Mouse (Mus musculus) layer of hippocampus, postnatal 14 days (tissue): ENCODE results near the gene Cenpb. TPM values are rescaled to one million over a fixed set of nuclear protein-coding genes. Genes with fewer than 3 reads are reported as not detected.

Experiments used
- DNase-seq, 2 experiments: peaks; one replicate each; pipeline ENCODE4 v3.0.0; 2021 to 2022; ENCODE audit warnings: low spot score in 2 of 2, mixed read lengths in 1 of 2
- total RNA-seq, 2 experiments: library from RNA; stranded (reverse); gene quantifications; 2 replicates each; pipeline ENCODE4 v1.2.3; 2021

Cenpb gene
- total RNA-seq, 2 experiments from 2014 or later, result 102 to 109 TPM

DNA sequence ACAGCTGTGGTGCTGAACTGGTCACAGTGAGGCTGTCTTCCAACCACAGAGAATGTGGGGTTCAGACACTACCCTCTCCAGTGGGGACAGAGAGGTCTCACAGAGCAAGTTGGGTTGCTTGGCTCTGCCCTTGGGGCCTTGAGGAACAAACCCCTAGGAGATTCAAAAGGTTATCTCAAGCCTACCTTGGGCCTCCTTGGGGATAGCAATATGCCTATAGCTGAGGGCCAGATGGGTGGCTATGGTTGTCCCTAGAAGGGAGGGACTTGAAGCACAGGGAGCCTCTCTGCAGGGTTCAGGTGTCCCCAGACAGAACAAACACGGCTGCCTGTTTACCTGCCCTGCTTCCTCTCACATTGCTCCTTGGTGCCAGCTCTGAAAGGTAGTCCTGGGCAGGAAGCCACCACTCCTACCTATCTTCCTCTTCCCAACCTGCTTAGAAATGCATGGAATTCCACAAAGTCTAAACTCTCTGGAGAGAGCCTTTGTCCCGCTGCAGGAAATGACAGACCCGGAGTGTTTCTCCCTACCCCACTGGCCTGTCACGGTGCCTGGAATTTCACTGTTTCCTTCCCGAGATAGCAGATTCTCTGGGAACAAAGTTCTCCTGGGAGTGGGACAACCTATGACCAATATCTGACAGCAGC is 39.9 kb downstream of the Cenpb start:
- no peak for DNase-seq

DNA sequence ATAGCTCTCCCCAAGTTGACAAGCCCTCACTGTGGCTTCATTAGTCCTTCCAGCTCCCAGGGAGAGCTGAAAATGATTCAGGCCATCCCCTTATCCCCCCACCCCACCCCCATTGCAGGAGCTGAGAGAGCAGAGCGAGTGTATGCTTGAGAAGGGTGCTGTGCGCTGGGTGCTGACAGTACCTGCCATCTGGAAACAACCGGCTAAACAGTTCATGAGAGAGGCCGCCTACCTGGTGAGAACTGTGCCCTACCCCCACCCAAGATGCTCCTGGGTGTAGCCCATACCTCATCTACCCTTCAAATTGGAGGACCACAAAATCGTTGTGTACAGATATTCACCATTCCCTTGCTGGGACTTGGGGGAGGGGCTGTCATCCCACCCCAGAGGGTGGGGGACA is 40.6 kb downstream of the Cenpb start:
- DNase-seq, result no peak

DNA sequence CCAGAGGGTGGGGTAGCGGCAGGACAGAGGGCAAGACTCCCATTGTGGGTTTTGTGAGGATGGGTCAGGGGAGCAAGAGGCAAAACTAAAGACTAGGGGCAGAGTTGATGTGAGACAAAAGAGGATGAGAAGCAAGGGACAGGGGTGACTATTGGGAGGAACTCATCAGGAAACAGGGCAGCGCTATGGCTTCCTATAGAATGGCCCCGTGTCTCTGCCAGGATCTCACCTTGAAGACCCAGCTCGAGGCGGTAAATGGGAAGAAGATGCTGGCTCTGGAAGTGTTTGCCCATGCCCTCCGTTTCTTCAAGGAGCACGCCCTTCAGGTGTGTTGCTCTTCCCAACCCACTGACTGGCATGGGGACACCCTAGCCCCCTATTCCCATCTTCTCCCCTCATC is 41.1 kb downstream of the Cenpb start:
- no peak for DNase-seq

DNA sequence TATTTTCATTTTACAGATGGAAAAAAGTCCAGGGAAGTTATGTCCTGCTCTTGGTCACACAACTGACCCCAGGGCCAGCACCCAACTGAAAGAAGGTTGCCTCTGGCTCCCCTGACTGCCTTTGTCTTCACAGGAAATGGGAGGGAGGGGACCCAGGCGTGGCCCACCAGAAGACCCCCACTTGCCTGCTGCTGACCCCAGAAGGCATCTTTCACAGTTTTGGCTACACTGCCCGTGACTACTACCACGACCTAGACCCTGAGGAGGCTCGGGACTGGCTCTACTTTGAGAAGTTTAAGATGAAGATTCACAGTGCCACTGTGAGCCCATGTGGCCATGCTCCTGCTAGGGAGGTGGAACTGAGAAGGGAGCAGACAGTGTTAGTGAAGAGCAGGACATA is 41.6 kb downstream of the Cenpb start:
- DNase-seq, result no peak

DNA sequence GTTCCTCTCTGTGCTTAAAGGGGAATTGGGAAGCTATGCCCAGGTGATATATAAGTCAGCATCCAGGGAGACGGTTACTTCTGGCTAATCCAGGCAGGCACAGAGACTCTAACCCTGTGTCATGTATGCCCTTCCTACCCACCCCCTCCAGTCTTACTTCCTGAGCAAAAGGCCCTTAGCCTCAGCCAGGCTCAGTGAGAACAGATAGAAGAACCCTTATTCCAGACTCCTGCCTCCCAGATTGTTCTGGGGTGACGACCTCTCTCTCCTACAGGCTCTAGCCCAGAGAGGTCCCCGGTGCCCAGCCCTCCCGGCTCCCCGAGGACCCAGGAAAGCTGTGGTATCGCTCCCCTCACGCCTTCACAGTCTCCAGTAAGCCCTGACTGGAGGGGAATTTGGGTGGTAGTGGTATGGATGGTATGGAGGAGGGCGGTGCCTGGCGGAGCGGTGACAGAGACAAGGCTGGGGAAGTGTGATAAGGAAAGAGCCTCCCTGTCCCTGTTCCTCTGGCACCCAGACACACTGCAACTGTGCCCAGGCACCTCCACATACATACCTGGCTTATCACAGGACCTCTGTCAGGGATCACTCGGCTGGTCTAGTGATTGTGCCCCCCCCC is 44.2 kb downstream of the Cenpb start:
- no peak for DNase-seq

DNA sequence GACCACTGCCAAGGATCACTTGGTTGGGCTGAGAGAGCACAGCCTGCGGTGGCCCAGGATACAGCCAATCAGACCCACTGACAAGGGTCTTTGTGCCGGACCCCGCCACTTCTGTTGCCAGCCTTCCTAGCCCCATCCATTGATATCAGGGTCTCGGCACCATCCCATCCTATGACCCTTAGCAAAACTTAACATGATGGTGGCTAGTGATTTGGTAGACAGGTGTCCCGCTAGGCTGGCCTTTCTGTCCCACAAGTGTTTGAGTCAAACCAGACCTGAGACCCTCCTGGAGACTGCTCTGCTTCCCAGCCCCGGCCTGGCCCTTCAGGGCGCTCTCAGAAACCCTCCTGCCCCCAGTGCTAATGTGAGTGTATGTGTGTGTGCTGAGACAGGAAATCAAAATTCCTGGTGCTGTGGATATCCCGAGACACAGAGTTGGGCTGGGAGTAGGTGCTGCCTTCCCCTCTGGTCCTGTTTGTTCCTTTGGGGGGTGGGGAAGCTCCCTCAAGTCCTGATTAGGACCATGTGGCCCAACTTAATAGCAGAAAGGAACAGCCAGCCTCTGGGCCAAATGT is 45.0 kb downstream of the Cenpb start:
- DNase-seq, result no peak

DNA sequence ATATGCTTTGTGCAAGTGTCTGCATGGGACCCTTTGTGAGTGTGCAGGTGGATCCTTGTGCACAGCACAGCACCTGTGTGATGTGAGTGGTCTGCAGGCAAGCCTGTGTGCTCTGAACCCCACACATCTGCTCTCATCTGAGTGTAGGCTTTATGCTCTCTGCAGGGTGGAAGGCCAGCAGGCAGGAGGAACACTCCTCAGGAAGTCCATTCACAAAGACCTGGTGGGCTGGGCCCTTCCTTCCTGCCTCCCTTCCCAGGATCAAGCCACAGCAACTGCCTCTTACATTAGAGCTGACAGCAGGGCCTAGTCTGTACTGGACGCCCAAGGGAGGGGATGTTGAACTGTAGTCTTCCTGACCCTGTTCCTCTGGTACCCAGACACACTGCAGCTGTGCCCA is 45.5 kb downstream of the Cenpb start:
- DNase-seq, result no peak

DNA sequence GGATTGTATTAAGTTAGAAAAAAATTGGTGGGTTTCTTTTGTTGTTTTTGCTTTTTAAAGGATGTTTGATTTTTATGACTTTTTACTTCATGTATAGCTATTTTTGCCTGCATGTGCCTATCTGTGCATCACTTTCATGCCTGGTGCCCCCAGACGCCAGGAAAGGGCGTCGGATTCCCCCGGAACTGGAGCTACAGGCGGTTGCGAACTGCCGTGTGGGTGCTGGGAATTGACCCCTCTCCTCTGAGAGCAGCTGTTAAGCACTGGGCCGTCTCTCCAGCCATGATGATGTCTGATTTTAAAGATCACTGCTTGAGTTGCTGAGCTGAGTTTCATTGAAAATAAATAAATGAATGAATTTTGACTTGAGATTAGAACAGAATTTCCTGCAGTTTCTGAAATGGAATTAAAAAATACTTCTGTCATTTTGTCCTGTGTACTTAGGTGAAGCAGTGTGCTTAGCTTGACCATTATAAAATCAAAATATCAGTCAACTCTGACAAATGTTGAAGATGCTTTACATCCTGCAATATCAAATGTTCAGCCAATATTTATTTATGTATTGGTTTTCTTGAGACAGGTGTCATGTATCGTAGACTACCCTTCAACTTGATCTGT is 46.8 kb downstream of the Cenpb start, which contains the start of gene Gm11037:
Gm11037 (plus strand) TSS at position 568 of the 618 bp plus-strand sequence.
- no peak for DNase-seq

DNA sequence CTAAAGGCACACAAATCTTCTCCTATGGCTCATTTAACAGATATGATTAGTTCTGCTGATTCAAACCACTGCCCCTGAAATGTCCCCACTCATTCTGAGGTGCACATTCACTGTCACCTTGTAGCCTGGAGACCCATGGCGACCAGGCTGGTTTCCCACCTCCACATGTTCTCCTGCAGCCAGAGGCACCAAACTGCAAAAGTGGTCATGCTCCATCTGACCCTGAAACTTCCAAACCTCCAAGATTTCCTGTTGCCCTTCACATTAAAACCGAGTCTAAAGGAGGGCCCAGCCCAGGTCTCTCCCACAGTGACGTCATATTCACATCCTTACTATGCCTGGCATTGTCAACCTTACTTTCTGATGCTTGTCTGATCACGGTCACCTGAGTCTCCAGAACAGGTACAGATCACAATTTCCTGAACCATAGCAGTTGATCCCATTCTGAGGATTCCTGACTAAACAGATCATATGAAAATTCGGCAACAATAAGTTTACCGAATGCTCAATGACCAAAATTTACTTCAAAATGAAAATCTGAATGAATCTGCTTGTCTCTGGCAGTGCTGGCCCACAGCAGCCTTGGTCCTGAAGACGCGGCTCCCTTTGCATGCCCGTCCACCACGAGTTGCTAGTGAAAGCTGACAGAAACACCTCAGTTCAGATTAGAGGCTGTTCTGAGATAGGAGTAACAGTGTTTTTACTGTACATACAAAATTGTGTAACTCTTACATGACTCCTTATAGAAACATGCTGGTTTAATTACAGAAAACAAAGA is 47.6 kb downstream of the Cenpb start:
- no peak for DNase-seq

DNA sequence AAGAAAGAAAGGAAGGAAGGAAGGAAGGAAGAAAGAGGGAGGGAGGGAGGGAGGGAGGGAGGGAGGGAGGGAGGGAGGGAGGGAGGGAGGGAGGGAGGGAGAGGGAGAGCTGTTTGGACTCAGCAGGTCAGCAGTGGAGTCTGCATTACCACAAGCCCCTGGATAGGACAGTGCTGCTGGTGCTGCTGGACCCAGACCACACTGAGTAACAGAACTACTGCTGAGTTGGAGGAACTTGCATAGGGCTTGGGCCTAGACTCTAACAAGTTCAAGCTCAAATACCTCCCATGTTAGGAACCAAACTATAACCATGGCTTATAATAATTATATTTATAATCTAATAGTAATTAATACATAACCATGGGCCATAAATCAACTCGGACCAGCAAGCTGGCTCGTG is 49.0 kb downstream of the Cenpb start:
- DNase-seq, result no peak

DNA sequence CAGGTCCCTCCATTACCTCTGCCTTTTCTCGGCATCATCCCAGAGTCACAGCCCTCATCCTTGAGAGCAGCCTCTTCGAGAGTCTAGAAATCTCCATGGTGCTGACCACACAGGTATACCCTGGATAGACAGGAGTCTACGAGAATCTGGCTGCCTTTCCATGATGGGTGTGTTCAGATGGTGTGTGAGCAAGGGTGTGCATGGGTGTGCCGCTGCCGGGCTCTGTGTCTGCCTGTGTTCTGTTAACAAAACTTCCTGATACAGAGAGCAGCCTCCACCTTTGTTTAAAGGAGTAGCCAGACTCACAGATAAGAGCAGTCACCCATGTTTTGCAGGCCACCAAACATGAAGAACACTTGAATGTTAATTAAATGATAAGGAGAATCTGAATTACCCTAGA is 50.0 kb downstream of the Cenpb start:
- no peak for DNase-seq

DNA sequence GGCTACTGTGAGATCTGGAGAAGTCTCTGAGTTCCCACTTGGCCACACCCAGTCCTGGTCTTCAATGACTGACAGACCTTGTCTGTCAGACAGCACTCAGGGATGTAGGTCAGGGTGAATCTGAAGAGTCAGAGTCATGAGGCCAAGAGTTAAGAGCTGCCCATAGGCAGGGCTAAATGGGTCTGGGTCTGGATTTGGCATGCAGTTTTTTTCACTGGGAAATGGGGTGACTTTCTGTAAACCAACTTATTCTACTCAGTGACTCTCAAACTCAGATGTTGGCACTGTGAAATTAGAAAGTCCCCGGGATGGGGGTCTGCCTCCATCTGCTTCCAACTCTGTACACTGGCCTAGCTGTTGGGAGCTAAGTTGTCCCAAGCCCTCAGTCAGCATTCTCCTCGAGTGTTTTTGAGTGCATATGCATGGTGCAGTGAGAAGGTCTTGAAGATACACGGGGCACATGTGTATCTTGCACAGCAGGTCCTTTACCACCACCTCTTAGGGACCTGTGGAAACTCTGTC is 51.2 kb downstream of the Cenpb start:
- DNase-seq, result no peak

DNA sequence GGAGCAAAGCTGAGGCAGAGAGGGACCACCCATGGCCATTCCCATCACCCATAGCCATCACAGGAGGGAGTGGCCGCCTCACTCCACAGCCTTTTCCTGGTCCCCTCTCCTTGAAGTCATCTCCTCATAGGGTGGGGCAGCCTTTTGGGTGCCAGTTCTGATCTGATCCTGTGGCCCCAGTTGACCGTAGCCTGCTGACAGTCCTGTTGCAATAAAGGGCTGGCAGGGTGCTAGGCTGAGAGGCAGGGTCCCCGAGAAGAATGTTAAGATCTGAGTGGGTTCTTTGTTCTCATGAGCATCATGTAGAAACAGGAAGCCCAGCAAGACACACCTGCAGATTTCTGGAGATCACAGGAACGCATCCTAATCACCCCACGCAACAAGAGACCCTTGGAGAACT is 51.7 kb downstream of the Cenpb start:
- DNase-seq, result no peak

DNA sequence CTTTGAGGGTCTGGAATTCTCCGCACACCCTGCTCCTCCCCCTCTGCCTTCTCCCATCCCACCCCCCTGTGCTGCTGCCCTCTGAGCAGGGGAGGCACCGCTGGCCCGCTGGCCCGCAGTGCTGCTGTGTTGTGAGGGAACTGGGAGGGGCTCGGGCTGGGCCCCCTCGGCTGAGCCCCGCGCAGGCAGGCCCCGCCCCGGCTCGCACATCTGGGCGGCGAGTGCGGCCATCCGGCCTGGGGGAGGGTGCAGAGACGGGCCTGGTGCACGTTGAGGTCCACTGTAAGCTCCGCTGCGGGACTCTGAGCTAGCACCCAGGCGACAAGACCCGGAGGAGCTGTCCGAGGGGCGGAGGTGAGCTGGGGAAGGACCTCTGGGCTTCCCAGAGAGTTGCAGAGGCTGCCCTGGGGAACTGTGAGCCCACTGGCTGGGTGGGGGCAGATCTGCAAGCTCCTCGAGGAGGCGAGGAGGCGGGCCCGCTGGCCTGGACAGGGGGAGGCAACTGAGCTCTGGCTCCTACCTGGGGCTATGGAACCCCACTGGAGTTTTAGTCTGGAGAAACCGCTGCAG is 52.6 kb downstream of the Cenpb start, which contains the start of gene Hspa12b:
Hspa12b (plus strand) TSS at position 120 of the 570 bp plus-strand sequence.
- DNase-seq, result no peak

DNA sequence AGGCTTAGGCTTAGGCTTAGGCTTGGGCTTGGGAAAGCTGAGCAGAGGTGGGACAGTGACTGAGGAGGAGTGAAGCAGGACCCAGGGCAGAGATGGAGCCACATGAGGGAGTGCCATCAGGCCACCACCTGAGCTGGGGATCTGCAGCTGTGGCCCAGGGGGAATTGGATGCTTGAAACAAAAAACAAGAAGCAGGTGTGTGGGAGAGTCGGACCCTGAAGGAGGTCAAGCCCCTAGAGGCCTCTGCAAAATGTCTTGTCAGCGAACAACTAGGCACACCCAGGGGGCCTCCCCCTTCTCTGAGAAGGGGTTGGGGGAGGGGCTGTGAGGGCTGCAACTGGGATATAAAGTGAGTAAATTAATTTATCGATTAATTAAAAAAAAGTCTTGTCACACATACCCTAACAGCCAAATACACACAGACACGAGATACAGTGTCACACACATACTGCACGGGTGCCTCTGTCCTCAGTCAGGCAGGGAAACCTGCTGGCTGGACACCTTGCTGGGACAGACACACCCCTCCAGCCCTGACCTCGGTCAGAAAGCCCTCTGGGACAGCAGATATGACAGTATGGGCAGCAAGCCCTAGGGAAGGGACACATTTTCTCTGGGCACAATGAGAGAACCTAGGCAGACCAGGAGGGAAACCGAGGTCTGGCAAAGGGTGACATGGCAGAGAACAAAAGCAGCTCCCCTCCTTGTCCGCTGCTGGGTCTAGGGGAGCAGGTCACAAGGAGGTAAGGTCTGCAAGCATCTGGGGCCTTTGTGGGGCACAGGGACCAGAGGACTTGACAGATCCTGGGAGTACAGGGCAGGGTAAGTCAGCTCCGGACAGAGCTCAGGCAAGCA is 53.7 kb downstream of the Cenpb start:
- DNase-seq, result no peak

Other genes starting within 250 kb of the Cenpb start
- 10 to 100 TPM; 52.8 to 56.6 TPM for gene Gfra4, start 137.0 kb downstream of the Cenpb start, total RNA-seq
- gene Adam33, start 116.3 kb downstream of the Cenpb start, total RNA-seq, result under 1 TPM; 0.50 to 0.67 TPM
- gene Siglec1, start 93.3 kb downstream of the Cenpb start, total RNA-seq, result under 1 TPM; 0.55 to 0.57 TPM
- 10 to 100 TPM in 1 of 2 experiments, 1 to 10 TPM in 1; 8.8 to 12.5 TPM for gene Hspa12b, start 52.8 kb downstream of the Cenpb start, total RNA-seq
- gene Gm11037, start 46.6 kb downstream of the Cenpb start, total RNA-seq, result not detected
- 10 to 100 TPM; 64.5 to 64.6 TPM for gene 1700037H04Rik, start 20.0 kb downstream of the Cenpb start, total RNA-seq
- gene Cdc25b, start 6.9 kb upstream of the Cenpb start, total RNA-seq, result 10 to 100 TPM; 17.3 to 20.8 TPM
- 10 to 100 TPM; 16.2 to 18.0 TPM for gene Spef1, start 7.2 kb upstream of the Cenpb start, total RNA-seq
- 10 to 100 TPM; 25.4 to 26.2 TPM for gene Ap5s1, start 27.0 kb upstream of the Cenpb start, total RNA-seq
- 1 to 10 TPM; 8.4 to 9.9 TPM for gene Mavs, start 54.0 kb upstream of the Cenpb start, total RNA-seq
- gene Pank2, start 82.4 kb upstream of the Cenpb start, total RNA-seq, result 10 to 100 TPM; 58.3 to 60.1 TPM
- 10 to 100 TPM; 25.5 to 29.1 TPM for gene Rnf24, start 172.8 kb upstream of the Cenpb start, total RNA-seq